Comparison of ENCODE assay signal across 8 mouse cellular contexts in genomic region chr1:191718522-191719281, GRCm38 (mm10). TPM values are rescaled to one million over a fixed set of nuclear protein-coding genes. Genes with fewer than 3 reads are reported as not detected.
DNase-seq lines count a peak whose midpoint lies in the region; ATAC-seq lines count a peak whose summit lies in the region.

No protein-coding gene starts in this region.

- H3K9ac ChIP-seq in embryonic facial prominence, embryonic 12.5 days, result peak overlapping the region; percentile 97
- H3K9ac ChIP-seq in heart, embryonic 16.5 days (ENCODE audit: low read length), result peak overlapping the region; percentile 97
- H3K9ac ChIP-seq in lung, embryonic 15.5 days, result peak overlapping the region; percentile 90

- DNase-seq in CD8-positive naive resting alpha-beta T cell, adult 2 months (ENCODE audit: low read depth in 2 of 2, low spot score in 2 of 2), result peak; percentile 4 to 12
- peak; percentile 43 for DNase-seq in adrenal gland, adult 8-10 months
- peak; percentile 71 to 85 for DNase-seq in kidney, postnatal 25 days
- DNase-seq in ovary, adult 18-20 months (ENCODE audit: low spot score), result peak; percentile 51
- peak; percentile 35 for DNase-seq in urinary bladder, postnatal 14 days (ENCODE audit: low spot score)

- H3K4me2 ChIP-seq in embryonic facial prominence, embryonic 12.5 days (replicated peaks), result peak overlapping the region; percentile 85
- H3K4me2 ChIP-seq in heart, embryonic 16.5 days (ENCODE audit: low read depth, low read length), result peak overlapping the region; percentile 85
- H3K4me2 ChIP-seq in lung, embryonic 15.5 days, result peak overlapping the region; percentile 91

- H3K4me1 ChIP-seq in embryonic facial prominence, embryonic 12.5 days, result peaks cover 19% of the 10 kb centered on the region; the same call in 1 of the 2 replicates
- H3K4me1 ChIP-seq in heart, embryonic 16.5 days (ENCODE audit: control insufficient read depth, insufficient read depth, low read length), result peaks cover 20% of the 10 kb centered on the region
- H3K4me1 ChIP-seq in lung, embryonic 15.5 days, result peaks cover 18% of the 10 kb centered on the region; the same call in 1 of the 2 replicates

- under 1% methylated on average over 80 of the region's 84 CpGs for WGBS in embryonic facial prominence, embryonic 12.5 days
- WGBS in heart, embryonic 16.5 days, result under 1% methylated on average over 68 of the region's 84 CpGs
- WGBS in lung, embryonic 15.5 days, result under 1% methylated on average over 63 of the region's 84 CpGs

- H3K36me3 ChIP-seq in embryonic facial prominence, embryonic 12.5 days, result peaks cover 15% of the 10 kb centered on the region
- peaks cover 6% of the 10 kb centered on the region; the same call in 1 of the 2 replicates for H3K36me3 ChIP-seq in heart, embryonic 16.5 days (ENCODE audit: control insufficient read depth, insufficient read depth)
- peaks cover 7% of the 10 kb centered on the region; the same call in 1 of the 2 replicates for H3K36me3 ChIP-seq in lung, embryonic 15.5 days

- peak overlapping the region; percentile 95 for H3K27ac ChIP-seq in embryonic facial prominence, embryonic 12.5 days
- H3K27ac ChIP-seq in heart, embryonic 16.5 days (ENCODE audit: low read length), result peak overlapping the region; percentile 96
- H3K27ac ChIP-seq in lung, embryonic 15.5 days, result peak overlapping the region; percentile 96

- H3K27me3 ChIP-seq in embryonic facial prominence, embryonic 12.5 days, result no peaks in the 10 kb centered on the region
- no peaks in the 10 kb centered on the region for H3K27me3 ChIP-seq in heart, embryonic 16.5 days (ENCODE audit: control insufficient read depth, insufficient read depth, low read length)
- no peaks in the 10 kb centered on the region for H3K27me3 ChIP-seq in lung, embryonic 15.5 days

- ATAC-seq in embryonic facial prominence, embryonic 12.5 days (ENCODE audit: insufficient number of reproducible peaks, insufficient read depth, low FRiP score, low TSS enrichment), result peak; percentile 62
- peak; percentile 49 for ATAC-seq in heart, embryonic 16.5 days (replicated peaks; ENCODE audit: extremely low read depth, insufficient read depth, low FRiP score)
- peak; percentile 52 for ATAC-seq in lung, embryonic 15.5 days (ENCODE audit: borderline replicate concordance, extremely low read depth, low FRiP score, low TSS enrichment)

- no peaks in the 10 kb centered on the region for H3K9me3 ChIP-seq in embryonic facial prominence, embryonic 12.5 days
- no peaks in the 10 kb centered on the region for H3K9me3 ChIP-seq in heart, embryonic 16.5 days (replicated peaks; ENCODE audit: control insufficient read depth, low read length)
- H3K9me3 ChIP-seq in lung, embryonic 15.5 days, result no peaks in the 10 kb centered on the region

- peak overlapping the region; percentile 93 for H3K4me3 ChIP-seq in embryonic facial prominence, embryonic 12.5 days
- H3K4me3 ChIP-seq in heart, embryonic 16.5 days (ENCODE audit: low read length), result peak overlapping the region; percentile 95
- H3K4me3 ChIP-seq in lung, embryonic 15.5 days, result peak overlapping the region; percentile 91

RNA-seq across cellular contexts. Expression of gene Lpgat1, which starts 1.1 kb away (rescaled TPM):
- 100 to 1,000 TPM in 2 of 4 experiments, 10 to 100 TPM in 2; 76.6 to 114 (median 95.5) TPM for total RNA-seq in adrenal gland, adult 8-10 months (2022)
- polyA plus RNA-seq in embryonic facial prominence, embryonic 12.5 days (2016; fragmentation: Nextera tagmentation; extraction: Ambion mirVana), result 37.2 and 40.3 TPM in 2 replicates
- 13.7 and 16.9 TPM in 2 replicates for polyA plus RNA-seq in heart, embryonic 16.5 days (2015; fragmentation: Nextera tagmentation; extraction: Ambion mirVana)
- 25.1 and 27.0 TPM in 2 replicates for polyA plus RNA-seq in lung, embryonic 15.5 days (2015; fragmentation: Nextera tagmentation; extraction: Ambion mirVana)

Comparison
In these comparisons a context has a peak if more than half of its experiments do, and no peak if none do; other contexts are left out.
1. Peak in every context shown above with its lines: DNase-seq, ATAC-seq, H3K4me3 ChIP-seq and H3K27ac ChIP-seq.
2. DNase-seq: peak in every context shown above with its lines; median percentile 78 in kidney, postnatal 25 days; 51 in ovary, adult 18-20 months; 43 in adrenal gland, adult 8-10 months; 35 in urinary bladder, postnatal 14 days; 8 in CD8-positive naive resting alpha-beta T cell, adult 2 months.